Mouse (Mus musculus): ENCODE results near the gene Gmppa.

- TF ChIP-seq CTCF (IDR thresholded peaks at IDR 0.05; ENCODE audit: low read depth, low read length): peak; percentile 91
- TF ChIP-seq POLR2A (IDR thresholded peaks at IDR 0.05; ENCODE audit: borderline replicate concordance, low read depth, low read length): no peak
Measured at GRCm38 (mm10) chr1:75467215-75467927, 31.6 kb downstream of the Gmppa start.

All from bone marrow macrophage, adult 2 months (primary cell).